Mouse (Mus musculus): Measurements from ENCODE around the gene Polr2a.

DNA sequence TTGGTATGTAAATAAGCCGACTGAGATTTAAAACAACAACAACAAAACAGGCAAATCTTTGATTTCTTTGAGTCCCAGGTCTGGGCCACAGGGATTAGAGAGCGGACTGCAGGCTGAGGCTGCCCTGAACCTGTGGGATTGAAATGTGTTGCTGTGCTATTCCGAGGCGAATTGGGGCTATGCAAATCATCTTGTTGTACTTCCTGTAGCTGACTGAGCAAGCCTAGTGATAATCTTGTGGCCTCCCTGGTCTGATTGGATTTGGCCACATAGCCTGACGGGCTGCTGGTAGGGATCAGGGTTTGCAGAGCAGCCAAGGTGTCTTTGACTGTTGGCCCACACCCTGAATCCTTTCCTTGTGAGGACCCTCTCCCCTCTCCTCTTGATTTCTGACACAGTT lies 16.5 kb upstream of the Polr2a start:
- TF ChIP-seq CTCF (IDR thresholded peaks at IDR 0.05; ENCODE audit: low read depth) (no peak), EP300 (IDR thresholded peaks at IDR 0.05; ENCODE audit: low read depth) (no peak)
